Mouse (Mus musculus): Measurements from ENCODE around the gene Lgr4. TPM values are rescaled to one million over a fixed set of nuclear protein-coding genes. Genes with fewer than 3 reads are reported as not detected.

Lgr4 gene
- polyA plus RNA-seq, 1 experiment from 2014 or later = 3.5 TPM

- Histone ChIP-seq H3K9ac (ENCODE audit: low read depth, low read length) (no peak overlapping the region), H3K9me3 (replicated peaks; ENCODE audit: control insufficient read depth, low read length) (no peaks in the 10 kb centered on the region), H3K36me3 (ENCODE audit: control insufficient read depth, insufficient read depth) (no peaks in the 10 kb centered on the region), H3K4me1 (ENCODE audit: control insufficient read depth, low read depth, low read length) (peaks cover 8% of the 10 kb centered on the region), H3K27me3 (ENCODE audit: control insufficient read depth, insufficient read depth, low read depth, low read length) (no peaks in the 10 kb centered on the region), H3K4me2 (ENCODE audit: low read depth, low read length) (no peak overlapping the region), H3K4me3 (ENCODE audit: low read depth, low read length) (no peak overlapping the region), H3K27ac (ENCODE audit: low read length) (0 out of 2 replicates have a peak overlapping the region, but pooled peaks have one; percentile 2)
- ATAC-seq (ENCODE audit: low read depth) = no peak
- WGBS (ENCODE audit: insufficient replicate concordance) = 56% methylated on average over 3 of the region's 3 CpGs
These were observed 32.9 kb downstream of the Lgr4 start for GRCm38 (mm10) chr2:109950311-109950710.

- 40% methylated on average over 4 of the region's 4 CpGs for WGBS (ENCODE audit: insufficient replicate concordance)
- Histone ChIP-seq H3K4me3 (ENCODE audit: low read depth, low read length) (no peak overlapping the region), H3K4me2 (ENCODE audit: low read depth, low read length) (no peak overlapping the region), H3K9ac (ENCODE audit: low read depth, low read length) (no peak overlapping the region), H3K27me3 (ENCODE audit: control insufficient read depth, insufficient read depth, low read depth, low read length) (no peaks in the 10 kb centered on the region; the same call in 1 of the 2 replicates), H3K27ac (ENCODE audit: low read length) (peak overlapping the region; percentile 60; the same call in 1 of the 2 replicates), H3K9me3 (replicated peaks; ENCODE audit: control insufficient read depth, low read length) (no peaks in the 10 kb centered on the region), H3K4me1 (ENCODE audit: control insufficient read depth, low read depth, low read length) (peaks cover 8% of the 10 kb centered on the region), H3K36me3 (ENCODE audit: control insufficient read depth, insufficient read depth) (no peaks in the 10 kb centered on the region)
- ATAC-seq (ENCODE audit: low read depth) = peak; percentile 83
These were observed 33.6 kb downstream of the Lgr4 start for GRCm38 (mm10) chr2:109951050-109951449.

- H3K27ac ChIP-seq (ENCODE audit: low read length) = no peak overlapping the region
- no peak overlapping the region for H3K9ac ChIP-seq (ENCODE audit: low read depth, low read length)
- H3K36me3 ChIP-seq (ENCODE audit: control insufficient read depth, insufficient read depth) = no peaks in the 10 kb centered on the region
- no peak for ATAC-seq (ENCODE audit: low read depth)
- H3K27me3 ChIP-seq (ENCODE audit: control insufficient read depth, insufficient read depth, low read depth, low read length) = no peaks in the 10 kb centered on the region; the same call in 1 of the 2 replicates
- H3K4me3 ChIP-seq (ENCODE audit: low read depth, low read length) = no peak overlapping the region
- H3K4me1 ChIP-seq (ENCODE audit: control insufficient read depth, low read depth, low read length) = peaks cover 8% of the 10 kb centered on the region
- H3K4me2 ChIP-seq (ENCODE audit: low read depth, low read length) = no peak overlapping the region
- 62% methylated on average over 10 of the region's 10 CpGs for WGBS (ENCODE audit: insufficient replicate concordance)
- no peaks in the 10 kb centered on the region for H3K9me3 ChIP-seq (replicated peaks; ENCODE audit: control insufficient read depth, low read length)
These were observed 35.7 kb downstream of the Lgr4 start for GRCm38 (mm10) chr2:109953048-109953717.

GRCm38 (mm10) chr2:109953893-109954292 lies 36.4 kb downstream of the Lgr4 start:
- H3K4me1 ChIP-seq (ENCODE audit: control insufficient read depth, low read depth, low read length) = peaks cover 8% of the 10 kb centered on the region
- no peak for ATAC-seq (ENCODE audit: low read depth)
- H3K4me2 ChIP-seq (ENCODE audit: low read depth, low read length) = no peak overlapping the region
- no peaks in the 10 kb centered on the region for H3K36me3 ChIP-seq (ENCODE audit: control insufficient read depth, insufficient read depth)
- no peaks in the 10 kb centered on the region for H3K9me3 ChIP-seq (replicated peaks; ENCODE audit: control insufficient read depth, low read length)
- H3K9ac ChIP-seq (ENCODE audit: low read depth, low read length) = no peak overlapping the region
- H3K27me3 ChIP-seq (ENCODE audit: control insufficient read depth, insufficient read depth, low read depth, low read length) = no peaks in the 10 kb centered on the region; the same call in 1 of the 2 replicates
- H3K27ac ChIP-seq (ENCODE audit: low read length) = no peak overlapping the region
- 26% methylated on average over 4 of the region's 4 CpGs for WGBS (ENCODE audit: insufficient replicate concordance)
- no peak overlapping the region for H3K4me3 ChIP-seq (ENCODE audit: low read depth, low read length)

- Histone ChIP-seq H3K9ac (ENCODE audit: low read depth, low read length) (no peak overlapping the region), H3K4me1 (ENCODE audit: control insufficient read depth, low read depth, low read length) (peaks cover 10% of the 10 kb centered on the region)
- 60% methylated on average over 5 of the region's 5 CpGs for WGBS (ENCODE audit: insufficient replicate concordance)
These were observed 37.6 kb downstream of the Lgr4 start for GRCm38 (mm10) chr2:109955060-109955459.

GRCm38 (mm10) chr2:109955910-109956309 lies 38.5 kb downstream of the Lgr4 start:
- 75% methylated on average over 5 of the region's 5 CpGs for WGBS (ENCODE audit: insufficient replicate concordance)
- H3K27ac ChIP-seq (ENCODE audit: low read length) = no peak overlapping the region
- H3K9me3 ChIP-seq (replicated peaks; ENCODE audit: control insufficient read depth, low read length) = no peaks in the 10 kb centered on the region
- H3K4me2 ChIP-seq (ENCODE audit: low read depth, low read length) = no peak overlapping the region
- no peaks in the 10 kb centered on the region for H3K36me3 ChIP-seq (ENCODE audit: control insufficient read depth, insufficient read depth)
- H3K9ac ChIP-seq (ENCODE audit: low read depth, low read length) = no peak overlapping the region
- ATAC-seq (ENCODE audit: low read depth) = no peak
- H3K4me1 ChIP-seq (ENCODE audit: control insufficient read depth, low read depth, low read length) = peaks cover 10% of the 10 kb centered on the region
- no peak overlapping the region for H3K4me3 ChIP-seq (ENCODE audit: low read depth, low read length)
- no peaks in the 10 kb centered on the region; the same call in 1 of the 2 replicates for H3K27me3 ChIP-seq (ENCODE audit: control insufficient read depth, insufficient read depth, low read depth, low read length)

More at GRCm38 (mm10) chr2:109955060-109955459, 37.6 kb downstream of the Lgr4 start:
- no peak overlapping the region for H3K27ac ChIP-seq (ENCODE audit: low read length)
- H3K9me3 ChIP-seq (replicated peaks; ENCODE audit: control insufficient read depth, low read length) = no peaks in the 10 kb centered on the region
- no peak for ATAC-seq (ENCODE audit: low read depth)
- no peaks in the 10 kb centered on the region for H3K36me3 ChIP-seq (ENCODE audit: control insufficient read depth, insufficient read depth)
- no peak overlapping the region for H3K4me2 ChIP-seq (ENCODE audit: low read depth, low read length)
- no peaks in the 10 kb centered on the region; the same call in 1 of the 2 replicates for H3K27me3 ChIP-seq (ENCODE audit: control insufficient read depth, insufficient read depth, low read depth, low read length)
- H3K4me3 ChIP-seq (ENCODE audit: low read depth, low read length) = no peak overlapping the region

- H3K9ac ChIP-seq (ENCODE audit: low read depth, low read length) = no peak overlapping the region
- H3K27ac ChIP-seq (ENCODE audit: low read length) = no peak overlapping the region
- no peaks in the 10 kb centered on the region for H3K9me3 ChIP-seq (replicated peaks; ENCODE audit: control insufficient read depth, low read length)
- no peak overlapping the region for H3K4me3 ChIP-seq (ENCODE audit: low read depth, low read length)
- no peaks in the 10 kb centered on the region for H3K36me3 ChIP-seq (ENCODE audit: control insufficient read depth, insufficient read depth)
- H3K4me2 ChIP-seq (ENCODE audit: low read depth, low read length) = no peak overlapping the region
- ATAC-seq (ENCODE audit: low read depth) = no peak
- H3K4me1 ChIP-seq (ENCODE audit: control insufficient read depth, low read depth, low read length) = peaks cover 8% of the 10 kb centered on the region
- 60% methylated on average over 4 of the region's 4 CpGs for WGBS (ENCODE audit: insufficient replicate concordance)
- no peaks in the 10 kb centered on the region; the same call in 1 of the 2 replicates for H3K27me3 ChIP-seq (ENCODE audit: control insufficient read depth, insufficient read depth, low read depth, low read length)
These were observed 39.3 kb downstream of the Lgr4 start for GRCm38 (mm10) chr2:109956785-109957184.

GRCm38 (mm10) chr2:109958692-109959406 lies 41.4 kb downstream of the Lgr4 start:
- Histone ChIP-seq H3K9ac (ENCODE audit: low read depth, low read length) (no peak overlapping the region), H3K9me3 (replicated peaks; ENCODE audit: control insufficient read depth, low read length) (no peaks in the 10 kb centered on the region), H3K27ac (ENCODE audit: low read length) (no peak overlapping the region), H3K36me3 (ENCODE audit: control insufficient read depth, insufficient read depth) (no peaks in the 10 kb centered on the region), H3K4me3 (ENCODE audit: low read depth, low read length) (no peak overlapping the region), H3K27me3 (ENCODE audit: control insufficient read depth, insufficient read depth, low read depth, low read length) (no peaks in the 10 kb centered on the region; the same call in 1 of the 2 replicates), H3K4me1 (ENCODE audit: control insufficient read depth, low read depth, low read length) (peaks cover 2% of the 10 kb centered on the region), H3K4me2 (ENCODE audit: low read depth, low read length) (no peak overlapping the region)
- 54% methylated on average over 4 of the region's 4 CpGs for whole genome bisulfite sequencing (ENCODE audit: insufficient replicate concordance)
- no peak for ATAC-seq (ENCODE audit: low read depth)
